Mouse (Mus musculus) C2C12 (cell line): Measurements from ENCODE around the gene Clasp1.

Experiments
- CEBPB ChIP-seq: IDR thresholded peaks from one replicate; pipeline ENCODE4 v1.6.1; 2011; ENCODE audit warnings: low read depth, mild to moderate bottlenecking, control low read depth, moderate library complexity
- CTCF ChIP-seq: IDR thresholded peaks from one replicate; pipeline ENCODE4 v1.5.1; 2011; ENCODE audit not compliant: control insufficient read depth, insufficient read depth, insufficient read length
- FOSL1 ChIP-seq: IDR thresholded peaks from one replicate; pipeline ENCODE4 v1.8.0; 2011; ENCODE audit warnings: mild to moderate bottlenecking, low read length; ENCODE audit not compliant: poor library complexity, insufficient read depth, severe bottlenecking
- MAX ChIP-seq: IDR thresholded peaks from one replicate; pipeline ENCODE4 v1.6.1; 2011; ENCODE audit warnings: mild to moderate bottlenecking, control low read depth
- MYOD1 ChIP-seq: IDR thresholded peaks from one replicate; pipeline ENCODE4 v1.6.1; 2011; ENCODE audit warnings: low read depth; ENCODE audit not compliant: control insufficient read depth, insufficient read length

DNA sequence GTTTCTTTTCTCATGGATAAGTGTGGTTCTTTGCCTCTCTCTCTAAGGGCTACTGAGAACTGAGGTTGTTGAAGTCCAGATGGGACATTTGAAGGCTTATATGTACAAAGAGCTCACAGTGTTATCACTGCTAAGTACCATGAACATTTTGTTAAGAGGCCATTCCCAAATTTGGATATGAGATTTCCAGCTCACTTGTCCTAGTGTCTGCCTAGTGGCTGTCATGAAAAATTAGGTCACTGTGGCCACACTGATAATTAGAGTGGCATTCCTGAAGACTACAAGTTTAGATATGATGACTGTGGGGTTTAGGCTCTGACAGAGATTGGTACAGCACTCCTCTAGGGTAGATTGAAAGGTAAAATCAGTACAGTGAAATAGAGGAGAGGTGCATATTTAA lies 97.2 kb downstream of the Clasp1 start:
- TF ChIP-seq CTCF = no peak
- no peak for TF ChIP-seq CEBPB
- no peak for TF ChIP-seq MYOD1
- TF ChIP-seq MAX = no peak
- no peak for TF ChIP-seq FOSL1
